In the genomic region with DNA sequence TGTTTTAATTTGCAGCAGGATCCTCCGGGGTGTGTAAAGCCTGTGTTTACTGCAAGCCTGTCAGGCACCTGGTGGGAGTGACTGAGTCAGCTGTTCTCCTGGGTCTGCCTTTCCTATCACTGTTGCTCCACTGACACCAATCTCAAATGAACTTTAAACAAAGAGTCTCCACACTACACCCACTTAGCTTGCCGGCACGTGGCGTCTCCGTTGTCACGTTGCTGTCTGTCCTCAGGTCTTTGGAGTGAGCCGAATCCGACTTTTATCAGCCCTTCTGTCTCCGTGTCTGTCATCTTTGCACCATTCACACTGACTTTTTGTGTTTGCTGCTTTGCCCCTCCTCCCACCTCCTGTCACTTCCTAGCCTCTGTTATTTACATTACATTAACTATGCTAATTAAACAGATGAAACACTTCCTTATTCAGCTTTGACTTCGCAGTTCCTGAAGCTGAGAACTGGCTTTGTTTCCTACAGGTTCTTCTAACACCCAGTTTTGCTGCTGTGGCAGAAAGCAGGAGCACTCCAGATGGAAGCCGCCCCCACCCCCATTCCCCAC, we compare ENCODE assay signal across 8 mouse cellular contexts. TPM values are rescaled to one million over a fixed set of nuclear protein-coding genes. Genes with fewer than 3 reads are reported as not detected.
DNase-seq lines count a peak whose midpoint lies in the region; ATAC-seq lines count a peak whose summit lies in the region.

No protein-coding gene starts in this region.

- no peak for ATAC-seq in heart, embryonic 11.5 days (replicated peaks; ENCODE audit: insufficient number of reproducible peaks, low FRiP score, low TSS enrichment)
- peak; percentile 86 for ATAC-seq in inflammation-experienced regulatory T-cells, adult 6 months
- ATAC-seq in limb, embryonic 13.5 days (ENCODE audit: low FRiP score, low read depth), result peak; percentile 44; the same call in 1 of the 2 replicates
- peak; percentile 42 for ATAC-seq in midbrain, embryonic 16.5 days
- ATAC-seq in stomach, embryonic 16.5 days (ENCODE audit: insufficient read depth, low FRiP score), result peak; percentile 49; the same call in 1 of the 2 replicates

- H3K4me3 ChIP-seq in heart, embryonic 11.5 days (ENCODE audit: low read depth, low read length), result 0 out of 2 replicates have a peak overlapping the region, but pooled peaks have one; percentile 8
- H3K4me3 ChIP-seq in forebrain, embryonic 10.5 days, result no peak overlapping the region
- H3K4me3 ChIP-seq in limb, embryonic 13.5 days, result no peak overlapping the region
- no peak overlapping the region for H3K4me3 ChIP-seq in midbrain, embryonic 16.5 days (ENCODE audit: low read depth, low read length)
- peak overlapping the region; percentile 18 for H3K4me3 ChIP-seq in stomach, embryonic 16.5 days (replicated peaks; ENCODE audit: low read length)

- H3K36me3 ChIP-seq in heart, embryonic 11.5 days (ENCODE audit: control insufficient read depth, insufficient read depth, low read length), result no peaks in the 10 kb centered on the region
- H3K36me3 ChIP-seq in forebrain, embryonic 10.5 days (replicated peaks), result no peaks in the 10 kb centered on the region
- H3K36me3 ChIP-seq in limb, embryonic 13.5 days, result no peaks in the 10 kb centered on the region
- H3K36me3 ChIP-seq in midbrain, embryonic 16.5 days (ENCODE audit: control insufficient read depth, insufficient read depth, low read length), result no peaks in the 10 kb centered on the region
- no peaks in the 10 kb centered on the region for H3K36me3 ChIP-seq in stomach, embryonic 16.5 days (ENCODE audit: control insufficient read depth, insufficient read depth, low read length)

- peak overlapping the region; percentile 49 for H3K9ac ChIP-seq in heart, embryonic 11.5 days (ENCODE audit: low read depth, low read length)
- H3K9ac ChIP-seq in limb, embryonic 13.5 days, result no peak overlapping the region
- H3K9ac ChIP-seq in midbrain, embryonic 16.5 days (ENCODE audit: low read depth, low read length), result no peak overlapping the region
- no peak overlapping the region for H3K9ac ChIP-seq in stomach, embryonic 16.5 days (ENCODE audit: low read length)

- peaks cover 32% of the 10 kb centered on the region for H3K4me1 ChIP-seq in heart, embryonic 11.5 days (ENCODE audit: control insufficient read depth, insufficient read depth, low read length)
- H3K4me1 ChIP-seq in forebrain, embryonic 10.5 days, result peaks cover 40% of the 10 kb centered on the region
- peaks cover 17% of the 10 kb centered on the region for H3K4me1 ChIP-seq in limb, embryonic 13.5 days
- peaks cover 24% of the 10 kb centered on the region for H3K4me1 ChIP-seq in midbrain, embryonic 16.5 days (ENCODE audit: control insufficient read depth, insufficient read depth, low read length)
- H3K4me1 ChIP-seq in stomach, embryonic 16.5 days (ENCODE audit: control insufficient read depth, insufficient read depth, low read length), result peaks cover 4% of the 10 kb centered on the region; the same call in 1 of the 2 replicates

- peak overlapping the region; percentile 49 for H3K4me2 ChIP-seq in heart, embryonic 11.5 days
- H3K4me2 ChIP-seq in limb, embryonic 13.5 days (replicated peaks), result peak overlapping the region; percentile 50
- peak overlapping the region; percentile 15 for H3K4me2 ChIP-seq in midbrain, embryonic 16.5 days (ENCODE audit: low read length)
- peak overlapping the region; percentile 48 for H3K4me2 ChIP-seq in stomach, embryonic 16.5 days (ENCODE audit: low read depth, low read length)

- H3K27ac ChIP-seq in heart, embryonic 11.5 days (ENCODE audit: low read depth, low read length), result no peak overlapping the region
- peak overlapping the region; percentile 60; the same call in 1 of the 2 replicates for H3K27ac ChIP-seq in forebrain, embryonic 10.5 days
- no peak overlapping the region for H3K27ac ChIP-seq in limb, embryonic 13.5 days
- no peak overlapping the region for H3K27ac ChIP-seq in midbrain, embryonic 16.5 days (ENCODE audit: low read length)
- no peak overlapping the region for H3K27ac ChIP-seq in stomach, embryonic 16.5 days (ENCODE audit: low read length)

- H3K27me3 ChIP-seq in heart, embryonic 11.5 days (ENCODE audit: control insufficient read depth, insufficient read depth, low read length), result no peaks in the 10 kb centered on the region
- peaks cover 50% of the 10 kb centered on the region for H3K27me3 ChIP-seq in forebrain, embryonic 10.5 days (ENCODE audit: poor library complexity, severe bottlenecking)
- peaks cover 4% of the 10 kb centered on the region; the same call in 1 of the 2 replicates for H3K27me3 ChIP-seq in limb, embryonic 13.5 days
- H3K27me3 ChIP-seq in midbrain, embryonic 16.5 days (ENCODE audit: control insufficient read depth, insufficient read depth, low read depth, low read length), result 0 out of 2 replicates have a peak, but pooled peaks cover 3% of the 10 kb centered on the region
- no peaks in the 10 kb centered on the region for H3K27me3 ChIP-seq in stomach, embryonic 16.5 days (ENCODE audit: control insufficient read depth, insufficient read depth, low read length)

- DNase-seq in heart, adult 8-10 months (ENCODE audit: low spot score), result no peak
- peak; percentile 19 for DNase-seq in forebrain, embryonic 10.5 days (ENCODE audit: extremely low spot score, low spot score)
- DNase-seq in urinary bladder, adult 2 months (ENCODE audit: low spot score), result no peak

- H3K9me3 ChIP-seq in heart, embryonic 11.5 days (replicated peaks; ENCODE audit: control insufficient read depth, low read length), result no peaks in the 10 kb centered on the region
- no peaks in the 10 kb centered on the region for H3K9me3 ChIP-seq in forebrain, embryonic 10.5 days
- H3K9me3 ChIP-seq in limb, embryonic 13.5 days, result no peaks in the 10 kb centered on the region
- H3K9me3 ChIP-seq in midbrain, embryonic 16.5 days (replicated peaks; ENCODE audit: control insufficient read depth, low read length, poor library complexity, severe bottlenecking), result no peaks in the 10 kb centered on the region
- no peaks in the 10 kb centered on the region for H3K9me3 ChIP-seq in stomach, embryonic 16.5 days (replicated peaks; ENCODE audit: control insufficient read depth, low read length)

- WGBS in heart, embryonic 11.5 days (ENCODE audit: insufficient replicate concordance), result under 1% methylated on average over 11 of the region's 11 CpGs
- 9% methylated on average over 11 of the region's 11 CpGs for WGBS in forebrain, embryonic 10.5 days
- WGBS in limb, embryonic 13.5 days, result 5% methylated on average over 11 of the region's 11 CpGs
- WGBS in midbrain, embryonic 16.5 days, result 2% methylated on average over 11 of the region's 11 CpGs
- WGBS in stomach, embryonic 16.5 days, result 2% methylated on average over 11 of the region's 11 CpGs

RNA-seq across cellular contexts. Expression of a gene that starts 56.7 kb away (rescaled TPM):
- polyA plus RNA-seq in heart, embryonic 11.5 days (2014; fragmentation: Nextera tagmentation; extraction: Ambion mirVana), result 3.1 and 3.2 TPM in 2 replicates
- total RNA-seq in heart, adult 8-10 months (2022), result 10 to 100 TPM; 18.0 to 23.9 (median 19.8) TPM
- polyA plus RNA-seq in forebrain, embryonic 10.5 days (2016; fragmentation: Nextera tagmentation; extraction: Ambion mirVana), result 1.8 and 2.3 TPM in 2 replicates
- 10 to 100 TPM; 22.3 to 28.7 (median 23.7) TPM for polyA plus RNA-seq in inflammation-experienced regulatory T-cells, adult 6 months (2017; shearing (Covaris generic))
- polyA plus RNA-seq in limb, embryonic 13.5 days (2015; fragmentation: Nextera tagmentation; extraction: Ambion mirVana), result 2.9 and 3.1 TPM in 2 replicates
- 6.2 and 6.4 TPM in 2 replicates for polyA plus RNA-seq in midbrain, embryonic 16.5 days (2015; fragmentation: Nextera tagmentation; extraction: Ambion mirVana)
- polyA plus RNA-seq in stomach, embryonic 16.5 days (2015; fragmentation: Nextera tagmentation; extraction: Ambion mirVana), result 4.5 and 5.3 TPM in 2 replicates
- 10.4 and 12.0 TPM in 2 replicates for polyA plus RNA-seq in urinary bladder, adult 2 months (2012; rRNA removed)

Comparison
In these comparisons a context has a peak if more than half of its experiments do, and no peak if none do; other contexts are left out.
1. H3K4me3 ChIP-seq: peak in heart, embryonic 11.5 days (single experiment) and stomach, embryonic 16.5 days (single experiment); none in forebrain, embryonic 10.5 days (single experiment), limb, embryonic 13.5 days (single experiment) and midbrain, embryonic 16.5 days (single experiment).
2. Peak in every context shown above with its lines, with median percentiles within 50 percentile points of each other: H3K4me2 ChIP-seq.